Comparison of ENCODE assay signal across 18 mouse cellular contexts in the genomic region with DNA sequence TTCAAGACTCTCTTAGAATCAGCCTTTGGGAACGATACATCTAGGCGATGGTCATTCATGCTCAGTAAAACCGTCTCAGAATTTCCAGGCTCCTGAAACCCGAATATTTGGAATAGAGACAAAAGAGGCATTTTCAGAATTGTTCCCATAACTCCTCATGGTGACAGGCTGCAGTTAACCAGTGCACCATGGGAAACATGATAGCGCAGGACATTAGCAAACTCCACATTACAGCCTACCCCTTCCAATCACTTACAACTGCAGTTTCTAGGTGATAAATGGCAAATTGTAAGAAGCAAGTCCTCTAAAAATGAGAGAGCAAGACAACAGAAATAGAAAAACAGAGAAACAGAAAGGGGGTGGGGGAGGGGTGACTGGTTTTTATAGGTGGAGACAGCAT.
"Had no signal": no experiment of that assay in that cellular context is flagged by ENCODE, and none has a peak within 500 bp of the region (broad histone marks: within the 10 kb centered on the region; RNA-seq: fewer than 3 reads in every experiment).

No protein-coding gene starts in this region.

- DNase-seq: kidney, adult 9 months; kidney, postnatal 4 days; left cerebral cortex, postnatal 4 days; liver, postnatal 0 days; thymus, adult 18-20 months; thymus, postnatal 36 days had no signal

- H3K4me1 ChIP-seq: limb, embryonic 15.5 days; megakaryocyte, embryonic 14.5 days; midbrain, embryonic 10.5 days; midbrain, embryonic 13.5 days; neural tube, embryonic 13.5 days had no signal

- H3K4me2 ChIP-seq: limb, embryonic 12.5 days; limb, embryonic 15.5 days; liver, embryonic 11.5 days; lung, embryonic 14.5 days; midbrain, embryonic 13.5 days; neural tube, embryonic 13.5 days had no signal

- ATAC-seq: intestine, postnatal 0 days; liver, postnatal 0 days; lung, postnatal 0 days; midbrain, embryonic 13.5 days; midbrain, embryonic 16.5 days had no signal

- H3K36me3 ChIP-seq: limb, embryonic 12.5 days; limb, embryonic 15.5 days; midbrain, embryonic 10.5 days; midbrain, embryonic 13.5 days; neural tube, embryonic 13.5 days had no signal

- H3K27me3 ChIP-seq: limb, embryonic 12.5 days; limb, embryonic 15.5 days; megakaryocyte, embryonic 14.5 days; midbrain, embryonic 13.5 days; neural tube, embryonic 13.5 days had no signal

- H3K4me3 ChIP-seq: limb, embryonic 12.5 days; limb, embryonic 15.5 days; megakaryocyte, embryonic 14.5 days; midbrain, embryonic 10.5 days; midbrain, embryonic 13.5 days; neural tube, embryonic 13.5 days had no signal

- H3K9me3 ChIP-seq: limb, embryonic 12.5 days; limb, embryonic 15.5 days; midbrain, embryonic 10.5 days; midbrain, embryonic 13.5 days; neural tube, embryonic 13.5 days had no signal

- H3K9ac ChIP-seq: limb, embryonic 12.5 days; limb, embryonic 15.5 days; liver, embryonic 14.5 days; liver, postnatal 0 days; lung, embryonic 14.5 days; midbrain, embryonic 13.5 days; neural tube, embryonic 13.5 days had no signal

- H3K27ac ChIP-seq: limb, embryonic 12.5 days; limb, embryonic 15.5 days; liver, embryonic 14.5 days; midbrain, embryonic 10.5 days; midbrain, embryonic 13.5 days; neural tube, embryonic 13.5 days had no signal
